Mouse (Mus musculus) liver, adult (tissue): Measurements from ENCODE around the gene Ube2dnl1.

ENCODE experiments used
- GATA4 ChIP-seq: IDR thresholded peaks from 2 replicates; pipeline ENCODE4 v1.6.1; 2014; ENCODE audit warnings: mild to moderate bottlenecking, low read length; ENCODE audit not compliant: insufficient replicate concordance

The Ube2dnl1 gene

DNA sequence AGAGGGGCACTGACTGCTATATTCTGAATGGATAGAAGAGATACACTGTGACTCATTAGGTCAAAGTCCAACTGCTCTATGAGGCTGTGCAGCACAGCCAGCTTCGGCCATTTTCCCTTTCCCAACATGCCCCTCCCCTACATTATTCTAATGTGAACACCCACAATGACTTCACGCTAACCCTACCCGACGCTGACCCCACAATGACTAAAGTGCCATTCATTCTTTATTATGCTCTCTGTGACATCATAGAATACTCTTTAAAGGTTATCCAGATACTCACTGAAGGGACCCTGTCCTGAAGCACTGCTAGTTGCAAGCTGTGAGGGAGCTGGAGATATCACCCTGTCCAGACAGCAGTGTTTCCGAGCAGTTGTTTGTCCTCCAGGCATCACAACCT lies at the start of gene Ube2dnl1:
Ube2dnl1 (plus strand) TSS at position 301 of the 400 bp plus-strand sequence.
- no peak for TF ChIP-seq GATA4

DNA sequence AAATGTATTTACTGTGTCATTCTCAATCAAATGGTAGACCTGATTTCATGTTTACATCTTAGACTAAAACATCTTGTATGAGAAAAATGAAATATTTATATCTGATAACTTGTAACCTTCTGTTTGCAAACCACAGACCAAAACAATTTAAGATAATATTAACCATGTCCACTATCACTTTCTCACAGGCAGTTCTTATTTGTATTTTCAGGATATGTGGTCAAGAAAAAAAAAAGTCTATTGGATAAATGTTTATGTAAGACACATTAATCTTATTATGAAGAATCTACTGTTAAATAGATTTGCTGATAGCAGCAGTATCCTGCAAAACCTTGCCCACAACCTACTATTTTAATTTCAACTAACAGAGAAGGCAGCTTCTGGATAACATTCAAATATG lies 9.3 kb upstream of the Ube2dnl1 start:
- no peak for TF ChIP-seq GATA4

DNA sequence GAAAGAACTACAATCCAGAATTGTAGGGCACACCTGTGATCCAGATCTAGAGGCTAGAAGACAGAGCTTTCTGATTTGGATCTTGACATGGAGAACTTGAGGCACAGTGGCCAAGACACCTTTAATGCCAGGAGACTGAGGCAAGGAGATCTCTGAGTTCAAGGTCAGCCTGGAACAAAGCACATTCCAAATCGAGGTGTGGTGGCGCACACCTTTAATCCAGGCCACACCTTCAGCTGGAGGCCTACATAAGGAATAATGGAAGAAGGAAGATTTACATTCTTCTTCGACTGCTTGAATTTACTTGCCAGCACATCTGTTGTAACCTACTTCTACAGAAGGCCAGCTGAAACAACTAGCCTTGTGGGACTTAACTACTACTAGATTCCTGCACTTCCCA lies 7.3 kb upstream of the Ube2dnl1 start:
- no peak for TF ChIP-seq GATA4

DNA sequence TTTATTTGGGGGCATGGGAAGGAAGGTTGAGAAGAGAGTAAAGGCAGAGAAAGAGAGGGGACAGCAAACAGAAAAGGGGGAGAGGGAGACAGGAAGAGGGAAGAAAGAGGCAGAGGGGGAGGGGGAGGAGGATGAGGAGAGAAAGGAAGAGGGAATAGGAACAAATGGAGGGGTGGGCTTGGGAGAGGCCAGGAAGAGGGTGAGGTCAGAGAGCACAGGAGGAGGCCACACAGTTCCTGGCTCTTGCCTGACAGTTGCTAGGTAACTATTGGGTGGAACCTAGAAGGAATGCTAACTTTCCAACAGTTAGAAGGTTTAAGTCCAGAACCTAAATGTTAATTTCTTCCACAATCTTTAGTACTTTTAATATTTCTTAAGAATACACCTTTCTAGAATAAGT lies 1.4 kb upstream of the Ube2dnl1 start:
- TF ChIP-seq GATA4: no peak

DNA sequence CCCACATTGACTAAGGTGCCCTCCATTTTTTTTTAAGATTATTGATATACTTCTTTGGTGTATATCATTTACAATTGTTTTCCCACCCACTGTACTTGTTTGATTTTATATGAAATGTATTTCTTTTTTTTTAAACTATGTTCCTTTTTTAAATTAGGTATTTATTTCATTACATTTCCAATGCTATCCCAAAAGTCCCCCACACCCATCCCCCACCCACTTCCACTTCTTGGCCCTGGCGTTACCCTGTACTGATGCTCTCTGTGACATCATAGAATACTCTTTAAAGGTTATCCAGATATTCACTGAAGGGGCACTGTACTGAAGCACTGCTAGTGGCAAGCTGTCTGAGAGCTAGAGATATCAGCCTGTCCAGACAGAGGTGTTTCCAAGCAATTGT lies 2.5 kb downstream of the Ube2dnl1 start, which contains the start of gene Ube2dnl2:
Ube2dnl2 (plus strand) TSS at position 301 of the 400 bp plus-strand sequence.
- no peak for TF ChIP-seq GATA4

DNA sequence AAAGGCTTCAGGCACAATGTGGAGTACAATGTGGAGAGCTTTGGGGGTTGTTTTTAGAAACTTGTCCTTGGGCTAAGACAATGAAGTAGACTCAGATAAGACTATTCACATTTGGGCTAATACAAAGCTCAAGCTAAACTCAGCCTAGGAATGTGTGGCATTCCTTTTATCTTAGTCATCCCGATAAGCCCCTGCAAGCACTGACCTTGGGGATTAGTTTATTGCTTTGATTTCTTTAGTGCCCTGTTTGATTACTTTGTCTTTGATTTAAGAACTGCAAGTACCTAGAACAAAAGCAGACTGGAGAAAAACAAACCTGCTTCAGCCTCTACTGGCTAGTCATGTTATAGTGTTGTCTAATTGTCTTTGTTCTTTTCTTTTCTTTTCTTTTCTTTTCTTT lies 50.3 kb downstream of the Ube2dnl1 start:
- TF ChIP-seq GATA4: no peak
